Mouse (Mus musculus): ENCODE measurements around the gene Glg1.
"Not testable (repeated sequence)": the region's sequence is repeated elsewhere in the genome, so short reads cannot be mapped to it uniquely, and the experiment has no call there.

The Glg1 gene

DNA sequence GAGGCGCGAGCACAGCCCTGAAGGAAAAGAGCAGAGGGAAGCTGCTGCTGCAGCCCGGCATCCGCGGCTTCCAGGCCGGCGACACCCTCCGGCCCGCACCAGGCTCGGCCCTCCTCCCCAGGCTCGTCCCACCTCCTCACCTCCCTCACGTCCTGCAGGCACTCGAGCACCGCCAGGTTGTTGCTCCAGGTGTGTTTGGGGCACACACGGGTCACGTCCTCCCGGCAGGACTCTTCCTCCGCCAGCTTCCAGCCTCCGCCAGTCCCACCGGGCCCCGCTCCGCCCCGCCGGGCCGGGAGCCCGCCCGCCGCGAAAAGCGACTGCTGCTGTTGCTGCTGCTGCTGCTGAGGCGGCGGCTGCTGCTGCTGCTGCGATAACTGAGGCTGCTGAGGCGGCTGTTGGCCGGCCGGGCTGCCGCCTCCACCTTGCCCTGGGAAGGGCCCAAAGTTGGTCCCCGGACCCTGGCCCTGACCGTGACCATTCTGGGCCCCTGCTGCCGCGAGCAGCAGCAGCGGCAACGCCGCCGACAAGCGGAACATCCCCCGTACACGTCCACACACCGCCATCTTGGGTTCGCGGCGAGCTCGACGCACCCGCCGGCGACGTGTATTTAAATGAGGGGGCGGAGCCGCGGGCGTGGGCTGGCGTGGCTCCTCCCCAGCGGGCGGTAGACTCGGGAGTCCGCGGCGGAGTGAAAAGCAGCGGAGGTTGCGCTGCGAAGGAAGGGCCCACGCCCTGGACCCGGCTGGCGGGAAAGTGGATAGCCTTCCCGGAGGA, at the start of gene Glg1:
TSS of gene Glg1 (minus strand) at position 586 of the 777 bp plus-strand sequence.
- peak; percentile 92 to 95 for DNase-seq

GRCm38 (mm10) chr8:111305031-111305730, 46.2 kb upstream of the Glg1 start:
- DNase-seq = no peak

GRCm38 (mm10) chr8:111304359-111304758, 45.3 kb upstream of the Glg1 start:
- no peak for DNase-seq

- not testable (repeated sequence) for DNase-seq
Observed at GRCm38 (mm10) chr8:111303076-111303803, 44.2 kb upstream of the Glg1 start.

DNA sequence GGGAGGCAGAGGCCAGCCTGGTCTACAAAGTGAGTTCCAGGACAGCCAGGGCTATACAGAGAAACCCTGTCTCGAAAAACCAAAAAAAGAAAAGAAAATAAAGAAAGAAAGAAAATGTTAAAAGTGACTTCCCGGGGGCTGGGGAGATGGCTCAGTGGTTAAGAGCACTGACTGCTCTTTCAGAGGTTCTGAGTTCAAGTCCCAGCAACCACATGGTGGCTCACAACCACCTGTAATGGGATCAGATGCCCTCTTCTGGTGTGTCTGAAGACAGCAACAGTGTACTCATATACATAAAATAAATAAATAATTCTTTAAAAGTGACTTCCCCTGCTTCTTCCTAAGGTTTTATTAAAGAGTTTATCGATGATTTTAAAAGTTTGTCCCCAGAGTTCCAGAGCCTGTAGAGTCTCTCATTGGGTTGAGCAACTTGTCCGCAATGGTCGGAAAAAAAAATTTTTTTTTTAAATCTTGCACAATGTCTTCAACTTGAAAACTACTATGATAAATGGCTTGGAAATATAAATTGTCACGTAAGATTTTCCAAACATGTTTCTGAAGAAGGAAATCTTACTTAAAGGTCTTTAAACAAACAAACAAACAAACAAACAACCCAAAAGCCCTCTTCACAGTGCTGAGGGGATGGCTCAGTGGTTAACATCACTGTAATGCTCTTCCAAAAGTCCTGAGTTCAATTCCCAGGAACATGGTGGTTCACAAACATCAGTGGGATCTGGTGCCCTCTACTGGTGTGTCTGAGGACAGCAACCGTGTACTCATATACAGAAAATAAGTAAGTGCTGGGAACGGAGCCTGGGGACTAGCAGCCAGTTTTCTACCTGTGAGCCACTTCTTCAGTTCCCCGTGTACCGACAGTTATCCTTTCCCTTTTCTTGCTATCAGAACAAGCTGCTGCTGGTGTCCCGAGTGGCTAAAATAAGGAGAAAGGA, 41.9 kb upstream of the Glg1 start:
- peak; percentile 11 to 16 for DNase-seq

DNA sequence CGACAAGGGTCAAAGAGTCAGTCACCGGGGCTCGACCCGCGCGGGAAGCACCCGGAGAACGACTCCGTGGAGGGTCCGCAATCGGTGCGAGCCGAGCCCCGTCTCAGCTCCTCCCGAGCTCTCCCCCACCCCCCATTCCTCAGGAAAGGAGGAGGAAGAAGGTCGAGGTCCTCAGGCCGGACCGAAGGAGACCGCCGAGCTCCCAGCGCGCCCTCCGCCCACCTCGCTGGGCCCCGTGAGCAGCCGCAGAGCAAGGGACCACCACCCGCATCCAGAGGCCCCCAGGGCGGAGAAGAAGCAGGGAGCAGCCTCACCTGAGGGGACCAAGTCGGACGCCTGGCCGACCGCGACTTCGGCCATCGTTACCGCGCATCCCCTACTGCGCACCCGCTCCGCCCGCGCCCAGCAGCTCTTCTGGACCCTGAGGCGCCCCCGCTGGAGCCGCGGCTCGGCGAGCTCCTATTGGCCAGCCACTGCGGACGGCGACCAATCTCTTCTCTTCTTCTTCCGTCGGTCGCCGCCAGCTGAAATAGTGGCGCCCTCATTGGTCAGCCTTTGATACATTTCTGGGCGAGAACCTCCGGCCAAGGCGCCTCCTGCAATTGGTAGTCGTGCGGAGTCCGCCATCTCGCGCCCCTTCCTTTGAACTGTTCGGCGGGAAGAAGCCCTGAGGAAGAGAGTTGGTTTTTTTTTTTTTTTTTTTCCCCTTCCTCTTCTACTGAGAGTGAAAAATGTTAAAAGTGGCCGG, 41.0 kb upstream of the Glg1 start, which contains the start of gene Rfwd3:
TSS of gene Rfwd3 (minus strand) at position 402 of the 748 bp plus-strand sequence.
- peak; percentile 95 to 96 for DNase-seq

DNA sequence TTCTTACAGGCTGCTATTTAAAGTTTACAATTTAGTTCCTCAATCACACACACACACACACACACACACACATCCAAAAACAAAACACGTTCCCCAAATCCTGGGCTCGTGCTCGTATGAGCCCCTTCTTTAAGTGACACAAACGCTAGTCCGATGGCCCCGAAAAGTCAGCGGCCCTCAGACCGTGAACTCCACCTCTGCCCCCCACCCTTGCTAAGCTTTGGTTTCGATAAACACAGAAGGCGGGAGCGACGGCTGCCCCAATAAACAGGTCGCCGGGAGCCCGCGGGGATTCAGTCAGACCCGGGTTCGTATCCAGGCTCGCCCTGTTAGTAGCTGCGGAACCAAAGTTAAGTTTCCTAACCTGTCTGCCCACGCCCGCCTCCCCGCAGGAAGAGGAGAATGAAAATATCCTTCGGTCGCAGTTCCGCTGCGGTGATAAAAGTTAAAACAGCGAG, 40.4 kb upstream of the Glg1 start:
- peak; percentile 53 to 59 for DNase-seq

DNA sequence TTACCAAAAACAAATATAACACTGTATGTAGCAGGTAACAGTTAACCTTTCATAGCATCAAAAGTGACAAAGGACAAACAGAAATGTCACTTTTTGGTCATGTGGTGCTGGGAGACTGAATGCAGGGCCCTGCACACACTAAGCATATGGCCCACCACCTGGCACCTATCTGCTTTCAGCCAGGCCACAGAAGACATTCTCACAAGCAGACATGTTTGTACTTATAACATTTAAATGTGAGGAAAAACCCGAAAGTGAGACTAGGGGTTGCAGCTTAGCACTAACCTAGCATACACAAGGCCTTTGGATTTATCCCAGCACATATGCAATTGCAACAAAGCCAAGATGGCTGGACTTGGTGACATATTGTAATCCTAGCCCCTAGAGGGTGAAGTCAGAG, 39.0 kb upstream of the Glg1 start:
- DNase-seq = peak; percentile 19 to 21

DNA sequence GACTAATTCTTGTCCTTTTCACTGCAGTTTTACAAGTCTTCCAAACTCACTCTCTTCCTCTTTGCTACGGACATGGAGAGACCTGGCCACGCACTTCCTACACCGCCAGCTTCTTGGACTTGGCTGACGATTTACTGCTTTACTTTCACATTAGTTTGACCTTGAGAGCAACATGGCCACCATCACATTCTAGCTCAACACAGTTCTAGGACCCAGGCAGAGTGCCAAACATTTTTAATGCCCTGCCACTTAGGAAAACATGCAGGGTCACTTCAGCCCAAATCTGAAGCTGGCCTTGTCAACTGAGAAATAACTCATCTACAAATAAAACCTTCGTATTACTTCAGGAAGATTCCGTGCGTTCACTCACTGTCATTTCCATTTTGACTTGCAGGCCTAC, 32.7 kb upstream of the Glg1 start:
- no peak for DNase-seq

GRCm38 (mm10) chr8:111290586-111290985, 31.6 kb upstream of the Glg1 start:
- no peak for DNase-seq

- DNase-seq = no peak
Observed at GRCm38 (mm10) chr8:111285603-111286002, 26.6 kb upstream of the Glg1 start.

DNA sequence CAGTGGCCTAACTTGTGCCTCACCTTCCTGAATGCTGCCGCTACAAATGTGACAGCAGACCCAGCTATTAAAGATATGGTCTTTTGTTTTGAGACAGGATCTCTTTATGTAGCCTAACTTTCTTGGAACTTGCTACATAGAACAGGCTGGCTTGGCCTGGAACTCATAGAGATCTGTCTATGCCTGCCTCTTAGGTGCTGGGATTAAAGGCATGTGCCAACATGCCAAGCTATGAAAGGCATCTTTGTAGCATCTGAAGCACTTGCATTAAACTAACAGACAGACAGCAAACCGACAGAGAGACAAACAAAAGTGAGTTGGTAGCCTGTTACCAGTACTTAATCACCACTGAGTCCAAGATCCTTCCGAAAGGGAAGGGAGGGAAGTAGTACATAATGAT, 23.1 kb upstream of the Glg1 start:
- DNase-seq = no peak

DNA sequence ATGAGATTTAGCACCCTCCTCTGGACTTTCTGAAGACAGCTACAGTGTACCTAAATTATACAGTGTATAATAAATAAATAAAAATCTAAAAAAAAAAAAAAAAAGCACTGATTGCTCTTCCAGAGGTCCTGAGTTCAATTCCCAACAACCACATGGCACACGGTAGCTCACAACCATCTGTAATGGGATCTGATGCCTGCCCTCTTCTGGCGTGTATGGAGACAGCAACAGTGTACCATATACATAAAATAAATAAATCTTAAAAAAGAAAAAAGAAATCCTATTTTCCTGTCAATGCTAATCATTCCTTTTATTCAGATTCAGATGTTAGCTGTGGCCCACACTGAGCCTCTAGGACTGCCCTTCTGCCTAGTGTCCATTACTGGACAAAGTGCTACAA, 9.3 kb upstream of the Glg1 start:
- no peak for DNase-seq

GRCm38 (mm10) chr8:111266161-111266560, 7.1 kb upstream of the Glg1 start:
- not testable (repeated sequence) for DNase-seq

- DNase-seq = no peak
Observed at GRCm38 (mm10) chr8:111264693-111265220, 5.7 kb upstream of the Glg1 start.

DNA sequence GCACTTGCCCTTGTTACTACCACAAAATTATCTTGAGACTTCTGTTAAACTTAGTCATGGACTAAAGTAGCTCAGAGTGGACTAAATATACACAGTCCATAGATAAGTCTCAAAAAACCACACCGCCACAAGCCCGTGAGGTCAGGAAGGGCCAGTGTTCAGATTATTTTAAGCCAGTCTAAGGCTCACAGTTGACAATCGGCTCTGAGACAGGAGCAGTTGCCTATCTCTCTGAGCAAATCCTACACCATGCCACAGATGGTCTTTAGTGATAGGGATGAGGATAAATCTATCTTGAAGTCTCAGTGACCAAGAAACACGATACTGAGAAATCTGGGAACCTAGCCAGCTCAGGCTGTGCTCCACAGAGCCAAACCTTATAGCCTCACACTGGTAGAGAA, 3.0 kb upstream of the Glg1 start:
- DNase-seq = no peak

DNA sequence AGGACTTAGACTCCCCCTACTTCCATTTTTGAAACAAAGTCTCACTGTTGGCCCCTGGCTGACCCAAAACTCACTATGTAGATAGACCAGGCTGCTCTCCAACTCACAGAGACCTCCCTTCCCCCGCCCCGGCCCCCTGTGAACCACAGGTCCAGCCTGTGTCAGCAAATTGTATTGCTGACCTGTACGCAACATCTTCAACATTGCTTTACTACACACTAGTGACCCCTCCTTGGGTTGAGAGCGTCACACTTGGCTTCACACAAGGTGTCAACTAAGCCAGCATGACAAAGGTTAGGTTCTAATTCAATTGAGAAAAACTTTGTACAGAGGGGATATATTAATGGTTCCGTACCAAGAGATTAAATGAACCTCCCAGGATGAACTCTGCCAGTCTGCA, 1.2 kb upstream of the Glg1 start:
- DNase-seq = no peak

DNA sequence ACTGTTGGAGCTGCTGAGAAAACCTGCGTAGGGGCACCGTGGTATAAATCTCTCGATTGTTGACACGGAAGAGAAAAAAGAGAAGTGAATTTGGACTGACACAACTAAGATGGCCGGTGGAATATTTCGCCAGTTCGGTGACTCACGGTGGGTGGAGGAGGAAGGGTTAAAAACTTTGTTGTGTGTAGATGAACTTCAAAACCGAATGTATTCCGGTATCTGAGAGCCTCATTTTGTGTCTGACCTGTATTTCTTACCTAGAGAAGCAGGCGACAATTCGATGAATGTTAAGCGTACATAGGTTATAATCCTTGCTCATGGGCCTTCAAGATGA, 359 bp upstream of the Glg1 start:
- no peak for DNase-seq

DNA sequence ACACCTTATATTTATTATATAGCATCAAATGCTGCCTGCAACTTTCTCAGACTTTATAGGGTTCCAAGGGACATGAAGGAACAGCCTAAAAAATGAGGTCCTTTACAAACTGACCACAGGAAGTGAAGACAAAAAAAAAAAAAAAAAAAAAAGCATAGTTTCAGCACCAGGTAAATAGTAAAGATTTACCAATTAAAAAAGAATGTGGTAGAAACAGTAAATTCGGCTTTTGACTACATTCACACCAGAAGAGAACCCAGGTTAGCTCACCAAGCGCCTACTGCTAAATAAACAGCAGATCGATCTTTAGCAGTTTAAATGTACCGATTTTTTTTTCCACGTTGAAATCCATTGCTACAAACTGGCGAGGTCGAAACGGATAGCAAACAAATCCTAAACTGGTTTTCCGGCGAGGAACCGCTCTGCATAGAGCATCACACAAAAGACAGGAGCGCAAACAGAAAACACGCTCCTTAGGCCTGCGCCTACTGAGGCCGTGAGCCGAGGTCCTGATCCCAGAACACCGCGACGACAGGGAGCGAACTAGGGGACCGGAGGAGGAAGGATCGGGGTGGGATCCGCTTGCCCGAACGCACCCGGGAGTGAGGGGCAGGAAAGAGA, 896 bp downstream of the Glg1 start:
- DNase-seq = no peak

DNA sequence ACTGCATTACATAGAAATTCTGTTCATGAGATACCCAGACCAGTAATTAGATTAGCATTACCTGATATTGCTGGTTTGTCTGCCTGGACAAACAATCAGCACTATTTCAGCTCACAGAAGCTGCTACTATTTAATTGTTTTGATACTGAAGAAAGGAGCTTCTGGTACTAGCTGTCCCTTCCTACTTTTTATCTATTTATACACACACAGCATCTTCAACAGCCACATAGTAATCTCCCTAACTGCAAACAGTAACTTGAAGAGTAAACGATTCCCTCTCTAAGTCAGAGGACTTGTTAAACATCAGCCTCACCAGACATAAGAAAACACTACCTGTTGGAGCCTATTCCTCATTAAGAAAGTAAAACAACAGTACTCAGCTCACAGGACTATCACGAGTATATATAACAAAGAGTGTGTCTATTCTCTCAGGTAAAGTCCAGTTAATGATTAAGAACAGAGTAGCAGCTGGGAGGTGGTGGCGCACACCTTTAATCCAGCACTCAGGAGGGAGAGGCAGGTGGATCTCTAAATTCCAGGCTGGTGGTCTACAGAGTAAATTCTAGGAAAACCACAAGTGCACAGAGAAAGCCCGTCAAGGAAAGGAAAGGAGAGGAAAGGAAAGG, 6.4 kb downstream of the Glg1 start:
- no peak for DNase-seq
